Mouse (Mus musculus): Measurements from ENCODE around the gene Emc6.

Gene Emc6

GRCm38 (mm10) chr11:73175612-73176011 lies 1.2 kb downstream of the Emc6 start:
- no peak for DNase-seq (ENCODE audit: low spot score)

DNA sequence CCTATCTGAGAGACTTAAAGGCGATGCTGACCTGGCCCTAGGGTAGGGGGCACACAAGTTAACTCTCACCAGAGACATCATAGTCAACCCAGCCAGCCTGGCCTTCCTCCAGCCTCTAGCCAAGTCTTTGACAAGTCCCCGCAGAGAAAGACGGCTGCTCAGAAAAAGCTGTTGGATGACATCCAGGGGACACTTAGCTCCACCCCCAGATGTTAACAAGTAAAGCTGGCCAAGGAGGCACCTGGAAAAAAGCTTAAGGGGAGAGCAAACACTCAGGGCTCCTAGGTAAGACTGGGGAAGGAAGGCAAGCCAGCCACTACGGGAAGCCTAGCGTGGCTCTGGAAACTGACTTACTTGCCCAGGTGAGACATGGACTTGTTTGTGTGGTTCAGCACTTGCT lies 4.7 kb downstream of the Emc6 start:
- DNase-seq (ENCODE audit: low spot score): no peak

GRCm38 (mm10) chr11:73169231-73169630 lies 7.6 kb downstream of the Emc6 start:
- no peak for DNase-seq (ENCODE audit: low spot score)

- DNase-seq (ENCODE audit: low spot score): no peak
Measured at GRCm38 (mm10) chr11:73168576-73168975, 8.3 kb downstream of the Emc6 start.

DNA sequence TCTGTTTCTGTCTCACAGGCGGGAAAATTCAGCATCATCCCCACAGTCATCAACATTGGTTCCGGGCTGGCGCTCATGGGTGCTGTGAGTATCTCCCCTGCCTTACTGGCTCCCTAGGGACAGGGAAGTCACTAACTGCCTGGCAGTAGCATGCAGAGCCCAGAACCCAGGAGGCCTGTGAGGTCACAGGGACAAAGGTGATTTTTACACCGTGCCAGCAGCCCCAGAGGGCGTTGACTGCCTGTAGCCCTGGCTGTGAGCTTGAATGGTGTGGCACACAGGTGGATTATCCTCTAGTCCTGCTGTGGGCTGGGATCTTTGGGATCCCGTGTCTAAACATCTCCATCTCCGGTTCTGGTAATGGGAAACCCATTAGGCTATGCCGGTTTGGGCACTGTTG lies 8.8 kb downstream of the Emc6 start:
- no peak for DNase-seq (ENCODE audit: low spot score)

DNA sequence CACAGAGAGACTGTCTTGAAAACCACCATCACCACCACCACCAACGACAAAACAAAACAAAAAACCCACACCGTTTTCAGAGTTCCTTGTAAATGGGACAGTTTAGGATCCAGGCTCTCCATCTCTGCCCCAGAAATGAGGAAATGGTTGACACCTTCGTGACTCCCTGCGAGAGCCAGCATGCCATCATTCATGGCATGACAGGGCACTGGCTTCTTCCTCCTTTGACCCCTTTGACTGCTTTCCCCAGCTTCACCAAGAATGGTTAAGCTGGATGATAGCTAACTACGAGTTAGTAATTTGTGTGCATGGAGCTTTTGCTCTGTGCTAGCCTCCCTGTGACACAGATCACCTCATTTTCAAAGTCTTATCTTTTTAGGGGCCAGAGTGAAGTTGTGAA lies 14.6 kb downstream of the Emc6 start:
- no peak for DNase-seq (ENCODE audit: low spot score)

DNA sequence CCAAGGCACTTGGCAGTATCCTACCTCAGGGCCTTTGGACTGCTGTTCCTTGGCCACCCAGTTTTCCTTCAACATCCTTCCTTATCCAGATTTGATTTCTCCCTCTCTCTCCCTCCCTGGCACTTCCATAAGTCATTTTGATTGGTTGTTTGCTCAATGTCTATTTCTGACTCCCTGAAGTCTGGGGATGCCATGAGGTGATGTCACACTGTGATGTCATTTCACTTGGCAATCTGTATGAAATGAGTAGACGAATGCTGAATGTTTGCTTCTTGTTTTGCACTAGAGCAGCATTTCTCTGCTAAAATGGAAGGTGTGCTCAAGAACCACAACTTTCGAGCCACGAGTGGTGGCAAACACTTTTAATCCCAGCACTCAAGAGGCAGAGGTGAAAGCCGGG lies 15.2 kb downstream of the Emc6 start:
- no peak for DNase-seq (ENCODE audit: low spot score)

DNA sequence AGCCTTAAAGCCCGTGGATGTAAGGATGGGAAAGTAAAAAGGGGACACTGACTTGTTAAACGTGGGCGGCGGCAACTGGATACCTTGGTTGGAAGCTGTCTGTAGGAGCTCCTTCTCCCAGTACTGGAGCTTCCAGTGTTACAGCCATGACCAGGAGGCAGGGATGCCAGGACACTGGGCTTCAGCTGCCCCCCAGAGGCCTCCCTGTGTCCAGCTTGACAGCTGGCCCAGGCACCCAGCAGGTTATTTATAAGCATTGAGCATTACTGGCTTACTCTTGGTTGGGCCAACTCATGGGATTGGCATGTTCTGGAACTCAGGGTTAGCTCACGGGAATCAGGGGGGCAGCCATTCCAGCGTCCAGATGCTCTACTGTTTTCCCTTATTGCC lies 16.0 kb downstream of the Emc6 start:
- DNase-seq (ENCODE audit: low spot score): no peak

GRCm38 (mm10) chr11:73159957-73160810 lies 16.7 kb downstream of the Emc6 start, which contains the start of gene P2rx5:
Gene P2rx5 (plus strand): TSS chr11:73160421.
- no peak for DNase-seq (ENCODE audit: low spot score)

DNA sequence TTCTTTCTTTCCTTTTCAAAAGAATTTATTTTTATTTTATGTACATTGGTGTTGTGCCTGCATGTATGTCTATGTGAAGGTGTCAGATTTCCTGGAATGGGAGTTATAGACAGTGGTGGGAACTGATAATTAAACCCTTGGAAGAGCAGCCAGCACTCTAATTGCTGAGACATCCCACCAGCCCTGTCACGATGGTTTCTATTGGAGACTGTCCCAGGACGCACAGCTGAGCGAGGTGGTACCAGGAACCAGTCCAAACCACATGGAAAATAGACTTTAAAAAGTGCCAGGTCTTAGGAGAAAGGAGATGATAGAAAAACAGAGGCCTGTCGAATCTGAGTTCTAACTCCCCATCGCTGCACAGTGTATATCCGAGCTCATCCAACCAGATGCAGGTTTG lies 21.8 kb downstream of the Emc6 start:
- DNase-seq (ENCODE audit: low spot score): no peak

GRCm38 (mm10) chr11:73148209-73148608 lies 28.6 kb downstream of the Emc6 start:
- DNase-seq (ENCODE audit: low spot score): no peak

DNA sequence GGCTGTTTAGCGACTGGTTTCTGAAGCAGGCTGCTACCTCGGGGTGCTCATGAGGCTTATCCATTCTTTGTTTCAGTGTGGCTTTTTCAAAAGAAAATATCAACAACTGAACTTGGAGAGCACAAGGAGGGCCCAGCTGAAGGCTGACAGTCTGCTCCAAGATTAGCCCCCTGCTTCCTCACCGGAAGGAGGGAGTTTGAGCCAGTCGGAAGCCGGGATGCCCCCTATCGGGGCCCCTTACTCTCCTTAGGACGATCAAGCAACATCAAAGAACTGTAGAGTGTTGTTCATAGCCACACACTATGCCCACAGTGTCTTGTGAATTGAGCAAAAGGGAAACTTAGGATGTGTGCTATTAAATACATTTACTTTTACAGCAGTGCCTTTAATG lies 29.9 kb downstream of the Emc6 start:
- DNase-seq (ENCODE audit: low spot score): no peak

DNA sequence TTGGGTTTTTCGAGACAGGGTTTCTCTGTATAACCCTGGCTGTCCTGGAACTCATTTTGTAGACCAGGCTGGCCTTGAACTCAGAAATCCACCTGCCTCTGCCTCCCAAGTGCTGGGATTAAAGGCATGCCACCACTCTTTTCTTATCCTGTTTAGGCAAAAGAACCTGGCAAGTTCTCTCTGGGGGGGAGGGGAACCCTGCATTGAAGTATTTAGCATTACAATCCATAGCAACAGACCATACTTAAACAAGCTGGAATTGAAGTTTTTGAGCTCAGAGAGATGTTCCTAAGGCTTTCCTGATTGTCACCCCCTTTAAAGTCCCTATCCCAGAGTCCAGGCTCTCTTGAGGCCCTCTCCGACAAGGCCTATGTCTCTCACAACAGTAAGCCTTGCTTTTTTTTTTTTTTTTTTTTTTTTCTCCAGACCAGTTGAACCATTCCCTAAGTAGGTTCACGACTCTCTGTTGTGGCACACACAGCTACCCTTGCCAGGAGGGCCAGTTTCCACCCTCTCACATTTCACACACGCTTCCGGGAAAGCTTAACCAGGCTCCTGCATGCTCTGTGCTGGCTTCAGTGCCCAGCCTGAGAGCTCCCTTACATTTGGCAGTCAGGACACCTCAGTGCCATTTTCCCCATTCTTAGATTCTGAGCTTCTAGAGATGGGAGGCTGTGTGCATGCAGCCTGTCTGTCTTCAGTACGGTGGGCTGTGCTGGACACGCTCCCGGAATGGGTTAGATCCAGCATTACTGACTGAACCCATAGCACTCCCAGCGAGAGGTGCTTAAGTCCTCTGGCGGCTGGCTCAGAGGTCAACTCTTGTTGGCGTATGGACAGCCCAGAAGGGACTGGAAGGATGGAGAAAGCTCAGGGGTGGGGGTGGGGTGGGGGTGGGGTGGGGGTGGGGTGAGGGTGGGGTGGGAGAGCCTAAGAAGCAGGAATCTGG lies 30.5 kb downstream of the Emc6 start:
- DNase-seq (ENCODE audit: low spot score): no peak

- DNase-seq (ENCODE audit: low spot score): no peak
Measured at GRCm38 (mm10) chr11:73144261-73144681, 32.6 kb downstream of the Emc6 start.

GRCm38 (mm10) chr11:73137591-73138501 lies 39.0 kb downstream of the Emc6 start, which contains the start of gene Haspin:
Gene Haspin (minus strand): TSS chr11:73138294.
- DNase-seq (ENCODE audit: low spot score): peak; percentile 75

DNA sequence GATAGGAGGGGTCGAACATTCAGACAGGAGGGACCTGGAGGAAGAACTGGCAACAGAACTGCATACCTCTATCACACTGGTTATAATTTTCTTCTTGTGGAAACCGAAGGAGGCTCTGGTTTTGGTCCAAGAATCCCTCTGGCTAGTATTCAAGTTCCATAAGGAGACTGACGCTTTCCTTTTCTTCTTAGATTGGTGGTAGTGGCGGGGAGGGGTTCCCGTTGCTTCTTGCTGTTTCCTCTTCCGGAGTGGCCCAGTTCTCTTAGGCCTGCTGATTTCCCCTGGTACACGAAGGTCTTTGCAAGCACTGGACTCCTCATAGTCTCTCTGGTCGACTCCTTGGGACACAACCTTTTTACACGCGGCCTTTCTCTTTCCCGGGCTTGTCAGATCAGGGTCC lies 39.7 kb downstream of the Emc6 start:
- no peak for DNase-seq (ENCODE audit: low spot score)

GRCm38 (mm10) chr11:73136587-73136986 lies 40.2 kb downstream of the Emc6 start:
- no peak for DNase-seq (ENCODE audit: low spot score)

- DNase-seq (ENCODE audit: low spot score): no peak
Measured at GRCm38 (mm10) chr11:73134222-73134621, 42.6 kb downstream of the Emc6 start.

DNA sequence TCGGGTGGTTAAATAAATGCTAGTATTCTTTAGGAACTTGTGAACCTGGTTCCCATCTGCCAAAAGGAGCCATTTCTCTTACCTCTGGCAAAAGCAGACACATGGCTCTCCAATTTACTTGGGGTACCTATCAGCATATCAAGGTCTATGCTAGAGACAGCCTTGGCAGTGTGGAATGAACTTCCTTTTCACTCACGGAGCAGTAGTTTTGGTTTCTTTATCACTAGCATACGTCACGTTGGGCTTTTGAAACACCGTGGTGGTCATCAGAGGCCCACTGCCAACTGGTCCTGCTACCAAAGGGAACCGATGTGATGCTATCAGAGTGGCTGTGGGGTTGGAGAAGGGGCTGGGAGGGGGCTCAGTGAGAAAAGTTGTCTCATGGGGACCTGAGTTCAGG lies 43.8 kb downstream of the Emc6 start:
- DNase-seq (ENCODE audit: low spot score): no peak

- DNase-seq (ENCODE audit: low spot score): no peak
Measured at GRCm38 (mm10) chr11:73131020-73131419, 45.8 kb downstream of the Emc6 start.

GRCm38 (mm10) chr11:73126495-73126894 lies 50.3 kb downstream of the Emc6 start:
- DNase-seq (ENCODE audit: low spot score): no peak

All from left cerebral cortex, adult 11 months (tissue).